Mouse (Mus musculus): ENCODE measurements around the gene Nme1. TPM values are rescaled to one million over a fixed set of nuclear protein-coding genes. Genes with fewer than 3 reads are reported as not detected.

The Nme1 gene
- total RNA-seq, 2 experiments from 2014 or later: 68.7 to 75.0 TPM

DNA sequence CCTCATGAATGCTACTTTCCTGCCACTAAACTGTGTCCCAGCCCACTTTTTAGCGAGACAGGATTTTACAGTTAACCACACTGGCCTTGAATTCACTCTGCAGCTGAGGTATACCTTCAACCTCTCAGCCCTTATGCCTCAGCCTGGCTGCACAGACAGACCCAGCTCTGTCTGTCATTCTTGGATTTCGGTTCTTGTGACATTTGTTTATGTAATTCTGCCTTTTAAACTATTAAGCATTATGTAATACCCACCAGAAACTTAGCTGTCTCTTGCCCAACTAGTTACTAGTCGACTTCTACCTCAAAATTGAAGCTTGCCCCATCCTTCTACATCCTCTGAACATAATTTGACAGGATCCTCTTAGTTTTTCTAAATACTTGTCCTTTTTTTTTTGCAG, 60.5 kb downstream of the Nme1 start:
- Histone ChIP-seq H3K27ac (0 out of 2 replicates have a peak overlapping the region, but pooled peaks have one; percentile 2), H3K4me3 (no peak overlapping the region)
- no peak for TF ChIP-seq CTCF (conservative IDR thresholded peaks at IDR 0.05)
- DNase-seq (ENCODE audit: low spot score in 2 of 2): no peak

Other genes with a start within 250 kb of the Nme1 start
- 10 to 100 TPM; 23.8 to 24.2 TPM for gene Utp18, start 82.8 kb downstream of the Nme1 start, total RNA-seq (2021)
- 10 to 100 TPM; 35.4 to 42.8 TPM for gene Mbtd1, start 82.7 kb downstream of the Nme1 start, total RNA-seq (2021)
- gene Nme2, start 12.3 kb downstream of the Nme1 start, total RNA-seq (2021): 100 to 1,000 TPM in 1 of 2 experiments, 10 to 100 TPM in 1; 80.1 to 110 TPM
- gene Gm20390, start 228 bp downstream of the Nme1 start, total RNA-seq (2021): 100 to 1,000 TPM in 1 of 2 experiments, 10 to 100 TPM in 1; 96.8 to 111 TPM
- gene Spag9, start 27.6 kb upstream of the Nme1 start, total RNA-seq (2021): 100 to 1,000 TPM; 213 to 217 TPM
- gene Tob1, start 242.9 kb upstream of the Nme1 start, total RNA-seq (2021): 10 to 100 TPM; 36.6 to 39.2 TPM

All from layer of hippocampus, adult 2 months (tissue).